Mouse (Mus musculus) gastrocnemius, adult 2 months (tissue): ENCODE data around the gene Setd2. TPM values are rescaled to one million over a fixed set of nuclear protein-coding genes. Genes with fewer than 3 reads are reported as not detected.

ENCODE experiments used
- DNase-seq: peaks from one replicate; pipeline ENCODE4 v3.0.0; 2022
- H3K27ac ChIP-seq: fragments of 200-600 bp; 2 replicates; pipeline ENCODE4 v1.8.1; 2022; ENCODE audit warnings: mild to moderate bottlenecking
- H3K4me3 ChIP-seq: fragments of 200-600 bp; 2 replicates; pipeline ENCODE4 v1.8.1; 2022; ENCODE audit warnings: mild to moderate bottlenecking, moderate library complexity
- CTCF ChIP-seq: fragments of 200-600 bp; IDR thresholded peaks from 2 replicates; pipeline ENCODE4 v1.8.1; 2022; ENCODE audit warnings: antibody characterized with exemption, mild to moderate bottlenecking, moderate library complexity
- intact Hi-C: fragments of 180-260 bp; cut with DNase I; formaldehyde crosslinking; loops from one replicate; pipeline ENCODE4 v1.15.1; 2025
- long read RNA-seq, 2 experiments: library from polyadenylated mRNA; stranded (forward); transcript quantifications; one replicate each; pipeline ENCODE4 v2.0.0; 2021
- total RNA-seq, 2 experiments: library from RNA; stranded (reverse); gene quantifications; 2 replicates each; pipeline ENCODE4 v1.2.3; 2021

Gene Setd2
- total RNA-seq = 10 to 100 TPM; 32.9 to 35.4 TPM
- long read RNA-seq, experiment 1, partial matches to known transcripts = 2 of 2 reads
- long read RNA-seq, experiment 1, other reads (novel, unspliced or antisense) = 0 of 2 reads
- long read RNA-seq, experiment 2, partial matches to known transcripts = 2 of 4 reads
- long read RNA-seq, experiment 2, other reads (novel, unspliced or antisense) = 2 of 4 reads

- TF ChIP-seq CTCF = no peak; the same call in 1 of the 2 replicates
- peak within 1 kb of the TSS; percentile 100 for H3K27ac ChIP-seq
- H3K4me3 ChIP-seq = peak within 1 kb of the TSS; percentile 93
- DNase-seq = peak; percentile 88
- intact Hi-C loops = loop anchor here (2.0 kb wide), 1 partner anchor 56 kb away; the partner anchor contains the start of genes Kif9 and Klhl18
These were observed at the start of gene Setd2 for GRCm38 (mm10) chr9:110532538-110533291. Gene Setd2 (plus strand): TSS chr9:110532597.

GRCm38 (mm10) chr9:110488841-110489240, 43.6 kb upstream of the Setd2 start:
- TF ChIP-seq CTCF = no peak
- DNase-seq = no peak
- Histone ChIP-seq H3K4me3 (no peak overlapping the region), H3K27ac (no peak overlapping the region)
- intact Hi-C loops = no loop called here

GRCm38 (mm10) chr9:110490913-110491312, 41.5 kb upstream of the Setd2 start:
- no peak for DNase-seq

GRCm38 (mm10) chr9:110525737-110526136, 6.7 kb upstream of the Setd2 start:
- no peak overlapping the region for H3K4me3 ChIP-seq
- H3K27ac ChIP-seq = no peak overlapping the region
- no peak for DNase-seq
- intact Hi-C loops = no loop called here
- TF ChIP-seq CTCF = no peak

More at GRCm38 (mm10) chr9:110490913-110491312, 41.5 kb upstream of the Setd2 start:
- Histone ChIP-seq H3K4me3 (no peak overlapping the region), H3K27ac (no peak overlapping the region)
- intact Hi-C loops = no loop called here
- peak; percentile 44; the same call in 1 of the 2 replicates for TF ChIP-seq CTCF

GRCm38 (mm10) chr9:110529002-110529737, 3.2 kb upstream of the Setd2 start:
- intact Hi-C loops = no loop called here
- no peak overlapping the region for H3K27ac ChIP-seq
- no peak for TF ChIP-seq CTCF
- H3K4me3 ChIP-seq = no peak overlapping the region
- DNase-seq = no peak

- no peak overlapping the region for H3K27ac ChIP-seq
- no peak overlapping the region for H3K4me3 ChIP-seq
- DNase-seq = no peak
- TF ChIP-seq CTCF = no peak
- intact Hi-C loops = no loop called here
These were observed 1.7 kb upstream of the Setd2 start for GRCm38 (mm10) chr9:110530650-110531049.

GRCm38 (mm10) chr9:110531151-110531791, 1.1 kb upstream of the Setd2 start:
- Histone ChIP-seq H3K4me3 (peak overlapping the region; percentile 93), H3K27ac (peak overlapping the region; percentile 100)
- intact Hi-C loops = no loop called here
- DNase-seq = no peak
- TF ChIP-seq CTCF = no peak

GRCm38 (mm10) chr9:110531914-110532489, 395 bp upstream of the Setd2 start:
- peak; percentile 73 for TF ChIP-seq CTCF
- Histone ChIP-seq H3K27ac (peak overlapping the region; percentile 100), H3K4me3 (peak overlapping the region; percentile 93)
- intact Hi-C loops = loop anchor here (2.0 kb wide), 1 partner anchor 55 kb away; the partner anchor contains the start of genes Kif9 and Klhl18
- peak; percentile 98 for DNase-seq

- peak overlapping the region; percentile 93 for H3K4me3 ChIP-seq
- intact Hi-C loops = loop anchor here (2.0 kb wide), 1 partner anchor 57 kb away; the partner anchor contains the start of genes Kif9 and Klhl18
- H3K27ac ChIP-seq = peak overlapping the region; percentile 100
- TF ChIP-seq CTCF = no peak
- no peak for DNase-seq
These were observed 1.2 kb downstream of the Setd2 start for GRCm38 (mm10) chr9:110533645-110534044.

- TF ChIP-seq CTCF = no peak
- no peak for DNase-seq
- H3K4me3 ChIP-seq = peak overlapping the region; percentile 93
- peak overlapping the region; percentile 4; the same call in 1 of the 2 replicates for H3K27ac ChIP-seq
- intact Hi-C loops = no loop called here
These were observed 2.7 kb downstream of the Setd2 start for GRCm38 (mm10) chr9:110535114-110535513.

- DNase-seq = no peak
- intact Hi-C loops = no loop called here
These were observed 4.2 kb downstream of the Setd2 start for GRCm38 (mm10) chr9:110536636-110537035.

GRCm38 (mm10) chr9:110538511-110538910, 6.1 kb downstream of the Setd2 start:
- H3K27ac ChIP-seq = no peak overlapping the region
- no peak overlapping the region for H3K4me3 ChIP-seq
- DNase-seq = no peak
- no peak for TF ChIP-seq CTCF
- intact Hi-C loops = no loop called here

More at GRCm38 (mm10) chr9:110536636-110537035, 4.2 kb downstream of the Setd2 start:
- H3K4me3 ChIP-seq = no peak overlapping the region
- H3K27ac ChIP-seq = 0 out of 2 replicates have a peak overlapping the region, but pooled peaks have one; percentile 2
- no peak for TF ChIP-seq CTCF
